Mouse (Mus musculus): ENCODE measurements around the gene Six3.

The Six3 gene

DNA sequence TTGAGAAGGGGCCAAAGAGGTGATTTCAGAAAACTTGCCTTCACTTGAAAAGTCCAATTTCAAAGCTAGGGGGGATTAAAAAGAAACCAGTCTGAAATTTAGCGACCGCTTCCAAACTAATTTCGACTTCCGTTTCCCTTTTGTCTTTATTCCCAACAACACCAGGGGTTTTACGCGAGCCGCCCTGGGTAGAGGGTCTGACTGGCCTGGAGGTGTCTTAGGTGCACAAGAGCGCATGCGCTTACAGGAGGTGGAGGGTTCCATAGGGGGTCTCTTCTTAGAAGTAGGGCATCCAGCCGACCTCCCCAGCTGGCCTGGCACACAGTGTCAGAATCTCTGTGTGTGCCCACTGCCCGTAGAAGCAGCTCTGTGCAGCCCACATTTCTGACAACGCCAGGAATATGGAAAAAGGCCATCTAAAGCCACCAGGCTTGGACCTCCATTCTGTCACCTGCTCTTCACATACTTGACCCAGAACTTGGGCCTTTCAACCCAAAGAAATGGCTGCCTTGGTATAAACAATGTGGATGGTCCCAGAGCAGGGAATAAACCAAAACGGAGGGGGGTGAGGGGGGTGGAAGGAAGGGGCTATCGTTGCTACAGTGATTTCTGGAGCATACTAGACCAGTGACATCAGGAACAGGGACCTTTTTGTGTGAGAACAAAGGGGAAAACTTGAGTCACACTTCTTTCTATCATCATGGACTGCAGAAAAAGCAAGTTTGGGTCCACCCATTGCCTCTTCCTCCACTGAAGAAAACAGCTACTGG is 12.9 kb downstream of the Six3 start:
- DNase-seq (ENCODE audit: low spot score in 2 of 2) = no peak

DNA sequence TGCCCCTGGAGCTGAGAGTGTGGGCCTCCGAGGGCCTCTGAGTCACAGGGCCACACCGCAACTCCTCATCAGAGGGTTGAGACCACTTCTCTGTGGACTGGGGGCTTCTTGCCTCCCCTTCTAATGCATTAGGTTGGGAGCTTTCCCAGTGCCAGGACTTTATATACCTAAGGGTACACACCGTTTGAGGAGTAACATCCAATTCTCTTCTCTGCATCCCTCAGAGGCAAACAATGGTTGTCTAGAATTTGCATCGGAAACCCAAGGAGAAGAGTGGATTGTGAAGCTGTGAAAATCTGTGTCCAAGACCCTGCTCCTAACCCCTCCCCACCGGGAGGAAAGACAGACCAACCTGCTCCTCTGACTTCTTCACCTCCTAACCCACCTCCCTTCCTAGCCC is 14.3 kb downstream of the Six3 start:
- DNase-seq (ENCODE audit: low spot score in 2 of 2) = no peak

DNA sequence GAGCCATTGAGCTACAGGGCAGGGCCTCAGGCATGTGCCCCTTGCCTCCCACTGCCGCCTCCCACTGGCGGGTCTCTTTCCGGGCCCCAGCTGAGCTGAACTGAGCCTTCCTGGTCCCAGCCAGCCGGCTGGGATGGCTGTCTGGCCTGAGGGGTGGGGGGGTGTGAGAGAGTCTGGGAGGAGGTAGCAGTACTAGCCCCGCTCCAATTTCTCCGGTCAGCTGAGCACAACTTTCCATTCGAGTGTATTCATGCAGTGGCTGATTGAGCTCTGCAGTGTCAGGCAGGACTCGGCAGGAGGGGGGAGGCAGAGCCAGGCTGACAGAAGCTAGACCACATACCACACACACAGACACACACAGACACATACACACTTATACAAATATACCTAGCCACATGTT is 15.4 kb downstream of the Six3 start:
- DNase-seq (ENCODE audit: low spot score in 2 of 2) = no peak

GRCm38 (mm10) chr17:85629396-85629795 is 16.0 kb downstream of the Six3 start:
- no peak for DNase-seq (ENCODE audit: low spot score in 2 of 2)

DNA sequence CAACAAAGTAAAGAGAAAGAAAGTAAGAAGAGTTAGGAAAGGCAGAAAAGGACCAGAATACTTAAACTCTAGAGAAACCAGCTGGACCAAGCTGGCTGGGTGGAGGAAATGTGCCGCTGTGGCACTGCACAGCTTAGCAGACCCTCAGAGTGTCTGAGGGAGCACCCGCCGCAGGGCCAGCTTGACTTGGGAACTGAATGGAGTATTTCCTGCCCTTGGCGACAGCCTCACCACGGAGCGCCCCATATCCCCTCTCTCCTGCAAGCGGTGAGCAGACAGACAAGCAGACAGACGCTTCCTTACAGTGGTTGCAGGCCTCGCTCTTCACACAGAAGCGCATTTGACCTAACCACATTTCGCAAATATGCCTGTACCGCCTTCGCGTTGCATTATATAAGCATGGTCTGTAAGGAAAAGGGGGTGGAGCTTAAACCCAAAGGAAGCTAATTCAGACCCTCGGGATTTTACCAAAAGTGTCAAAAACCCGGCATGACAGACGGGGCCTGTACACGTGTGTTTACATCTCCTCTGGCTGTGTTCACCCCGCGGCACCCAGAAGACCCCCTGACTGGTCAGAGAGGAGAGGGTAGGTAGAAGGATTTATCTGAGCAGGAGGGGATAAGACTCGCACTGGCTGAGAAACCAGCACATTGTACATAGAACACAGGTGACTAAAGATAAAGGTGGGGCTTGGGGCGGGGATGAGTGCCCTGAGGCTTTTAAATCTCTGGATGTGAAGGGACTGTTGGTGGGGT is 17.1 kb downstream of the Six3 start:
- no peak for DNase-seq (ENCODE audit: low spot score in 2 of 2)

DNA sequence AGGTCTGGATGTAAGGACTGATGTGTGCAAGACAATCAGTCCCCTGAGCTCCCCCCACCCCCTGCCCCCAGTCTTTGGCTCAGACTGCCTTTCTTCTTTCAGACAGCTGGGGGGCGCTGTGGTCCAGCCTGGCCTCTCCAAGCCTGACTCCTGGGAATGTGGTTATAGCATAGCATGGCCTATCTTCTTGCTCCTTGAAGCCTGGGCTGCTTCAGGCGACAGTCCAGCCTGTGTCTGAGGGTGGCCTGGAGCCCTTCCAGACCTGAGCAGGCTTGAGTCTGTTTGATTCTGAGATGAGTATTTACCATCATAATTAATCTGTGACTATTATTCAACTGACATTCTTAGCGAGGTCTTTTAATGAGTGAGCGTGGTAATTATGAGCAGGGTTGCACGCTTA is 17.7 kb downstream of the Six3 start:
- no peak for DNase-seq (ENCODE audit: low spot score in 2 of 2)

- peak; percentile 24 to 72 for DNase-seq (ENCODE audit: low spot score in 2 of 2)
These were observed 20.2 kb downstream of the Six3 start for GRCm38 (mm10) chr17:85633619-85634018.

GRCm38 (mm10) chr17:85637876-85638275 is 24.5 kb downstream of the Six3 start:
- no peak for DNase-seq (ENCODE audit: low spot score in 2 of 2)

GRCm38 (mm10) chr17:85645312-85645711 is 31.9 kb downstream of the Six3 start:
- no peak for DNase-seq (ENCODE audit: low spot score in 2 of 2)

GRCm38 (mm10) chr17:85645718-85646665 is 32.6 kb downstream of the Six3 start:
- DNase-seq (ENCODE audit: low spot score in 2 of 2) = peak in 1 of 2 experiments; percentile 41

DNA sequence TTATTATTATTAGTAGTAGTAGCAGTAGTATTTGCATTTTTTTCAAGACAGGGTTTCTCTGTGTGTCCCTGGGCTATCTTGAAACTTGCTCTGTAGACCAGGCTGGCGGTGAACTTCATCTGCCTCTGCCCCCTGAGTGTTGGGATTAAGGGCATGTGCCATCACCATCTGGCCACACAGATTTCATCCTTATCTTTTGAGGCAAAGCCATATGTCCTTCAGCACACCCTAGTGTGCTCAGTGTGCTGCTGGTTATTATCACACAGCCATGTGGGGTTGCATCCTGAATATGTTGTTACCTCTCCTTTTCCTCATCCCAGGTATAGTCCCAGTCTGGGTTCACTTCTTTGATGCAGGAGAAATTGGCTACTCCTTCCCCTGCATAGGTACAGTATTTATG is 46.6 kb downstream of the Six3 start:
- no peak for DNase-seq (ENCODE audit: low spot score in 2 of 2)

DNA sequence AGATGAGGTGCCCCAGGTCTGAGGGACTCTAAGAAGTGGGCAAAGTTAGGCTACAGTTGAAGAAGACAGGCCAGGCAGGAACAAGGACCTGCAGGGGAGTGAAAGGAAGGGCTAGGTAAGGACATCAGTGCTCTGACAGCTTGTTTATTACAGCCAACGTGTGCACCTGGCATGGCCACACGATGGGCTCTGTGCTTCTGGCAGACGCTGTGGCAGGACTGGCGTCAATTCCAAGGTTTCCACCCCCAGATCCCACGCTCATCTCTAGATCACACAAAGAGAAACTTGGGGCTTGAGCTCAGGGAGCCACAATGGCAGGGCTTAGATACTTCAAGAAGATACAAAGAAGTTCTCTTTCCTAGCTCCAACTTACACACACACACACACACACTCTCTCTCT is 48.1 kb downstream of the Six3 start:
- DNase-seq (ENCODE audit: low spot score in 2 of 2) = no peak

- no peak for DNase-seq (ENCODE audit: low spot score in 2 of 2)
These were observed 50.8 kb downstream of the Six3 start for GRCm38 (mm10) chr17:85664202-85664601.

DNA sequence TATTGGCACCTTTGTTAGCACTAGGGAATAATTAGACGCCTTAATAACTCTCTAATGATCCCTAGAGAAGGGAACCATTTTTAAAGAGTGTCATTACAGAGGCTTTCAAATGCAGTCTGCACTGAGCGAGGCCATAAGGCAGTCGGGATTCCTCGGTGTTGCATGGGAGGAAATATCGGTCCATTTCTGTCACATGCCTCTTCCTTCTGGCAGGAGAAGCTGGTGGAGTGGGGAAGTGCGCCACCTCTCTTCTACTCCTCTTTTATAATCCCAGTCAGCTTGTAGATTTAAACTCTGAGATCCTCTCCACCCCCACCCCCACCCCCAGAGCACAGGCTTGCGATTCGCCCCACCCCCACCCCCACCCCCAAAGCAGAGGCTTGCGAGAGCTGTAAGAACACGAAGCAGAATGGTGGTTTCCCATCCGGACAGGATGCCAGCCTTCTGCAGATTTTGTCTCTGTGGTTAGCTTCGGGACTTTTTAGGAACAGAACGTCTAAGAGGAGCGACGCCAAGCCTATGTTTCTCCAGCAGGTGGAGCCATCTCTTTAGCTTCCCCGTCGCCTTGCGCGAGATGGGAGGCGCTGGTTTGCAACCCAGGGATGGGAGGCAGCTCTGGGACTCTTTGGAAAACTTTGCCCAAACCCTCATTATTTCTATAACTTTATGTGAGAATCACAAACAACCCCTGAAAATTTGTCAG is 51.4 kb downstream of the Six3 start:
- peak in 1 of 2 experiments; percentile 50 for DNase-seq (ENCODE audit: low spot score in 2 of 2)
